Mouse (Mus musculus) adrenal gland, postnatal 14 days (tissue): ENCODE results near the gene 9930111J21Rik1. TPM values are rescaled to one million over a fixed set of nuclear protein-coding genes. Genes with fewer than 3 reads are reported as not detected.
"Not testable (repeated sequence)": the region's sequence is repeated elsewhere in the genome, so short reads cannot be mapped to it uniquely, and the experiment has no call there.

Experiments
- DNase-seq: peaks from one replicate; pipeline ENCODE4 v3.0.0; 2021; ENCODE audit warnings: mixed read lengths
- total RNA-seq: library from RNA; stranded (reverse); gene quantifications from 2 replicates; pipeline ENCODE4 v1.2.3, GENCODE M21; 2021

The 9930111J21Rik1 gene
- total RNA-seq, 1 experiment from 2014 or later = 2.3 TPM

DNA sequence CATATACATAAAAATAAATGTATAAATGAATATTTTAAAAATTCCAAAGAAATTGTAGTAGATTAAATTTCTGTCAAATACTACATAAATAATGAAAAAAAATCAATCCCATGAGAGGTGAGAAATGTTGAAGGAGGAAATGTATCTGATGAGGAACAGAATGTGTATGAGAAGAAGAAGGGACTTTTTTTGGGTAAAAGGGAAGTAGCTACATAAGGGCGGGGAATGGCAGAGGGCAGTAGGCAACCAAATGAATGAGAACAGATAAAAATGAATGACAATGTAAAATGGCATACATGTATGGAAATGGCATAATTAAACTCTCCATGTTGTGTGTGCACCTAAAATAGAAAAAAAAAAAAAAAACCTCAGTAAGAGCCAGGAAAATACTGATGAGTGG is 65.6 kb downstream of the 9930111J21Rik1 start:
- DNase-seq = no peak

DNA sequence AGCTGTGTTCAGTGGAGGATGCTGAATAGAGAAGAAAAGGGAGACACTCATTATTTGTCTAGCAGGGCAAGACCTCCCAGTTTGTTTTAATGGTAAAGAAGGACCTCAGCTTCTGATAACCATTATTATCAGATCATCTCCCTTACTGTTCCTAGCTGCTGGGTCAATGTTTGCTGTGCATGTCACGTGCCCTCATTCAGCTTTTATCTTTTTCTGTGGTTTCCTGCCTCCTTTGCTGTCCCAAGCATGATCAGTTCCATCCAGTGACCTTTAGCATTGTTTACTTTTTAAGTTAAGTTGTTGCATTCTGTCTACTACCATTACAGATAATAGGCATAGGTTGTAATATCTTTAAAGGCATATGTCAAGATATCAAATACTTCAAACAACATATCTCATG is 70.7 kb downstream of the 9930111J21Rik1 start:
- no peak for DNase-seq

DNA sequence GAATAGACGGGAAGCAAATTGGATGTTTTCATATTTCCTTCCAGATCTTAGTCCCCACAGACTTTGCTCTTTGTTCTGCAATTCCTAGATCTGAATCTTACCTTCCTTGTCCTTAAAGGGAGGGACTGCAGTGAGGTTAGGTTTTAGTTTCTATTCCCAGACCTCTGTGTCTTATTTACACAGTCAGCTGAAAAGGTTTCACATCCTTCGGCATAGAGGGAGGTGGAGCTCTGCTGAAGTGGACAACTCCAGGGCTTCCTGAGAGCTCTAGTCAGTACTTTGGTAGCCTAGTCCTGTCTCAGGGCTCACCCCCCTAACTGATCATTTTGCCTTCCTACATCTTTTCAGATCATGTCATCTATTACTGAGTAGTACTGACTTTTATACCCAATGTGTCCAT is 77.2 kb downstream of the 9930111J21Rik1 start, which contains the start of gene Gm5431:
Gm5431 (minus strand) TSS at position 194 of the 400 bp plus-strand sequence.
- DNase-seq = peak; percentile 6

DNA sequence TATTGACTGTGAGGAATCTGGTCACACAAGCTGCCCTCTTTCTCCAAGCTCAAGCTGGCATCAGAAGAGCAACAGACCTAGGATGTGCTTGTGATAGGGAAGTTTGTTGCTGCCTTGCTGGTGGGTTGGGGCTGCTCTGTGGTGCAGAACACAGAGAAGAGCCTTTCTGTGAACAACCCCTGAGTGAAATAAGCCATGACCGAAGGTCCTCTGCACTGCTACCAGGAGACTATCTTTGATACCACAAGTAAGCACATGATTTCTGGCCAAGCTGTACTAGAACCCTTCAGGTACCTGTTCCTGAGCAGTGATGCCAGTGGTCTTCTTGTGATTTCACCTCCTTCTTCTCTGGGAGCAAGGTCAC is 77.6 kb downstream of the 9930111J21Rik1 start:
- DNase-seq = not testable (repeated sequence)

DNA sequence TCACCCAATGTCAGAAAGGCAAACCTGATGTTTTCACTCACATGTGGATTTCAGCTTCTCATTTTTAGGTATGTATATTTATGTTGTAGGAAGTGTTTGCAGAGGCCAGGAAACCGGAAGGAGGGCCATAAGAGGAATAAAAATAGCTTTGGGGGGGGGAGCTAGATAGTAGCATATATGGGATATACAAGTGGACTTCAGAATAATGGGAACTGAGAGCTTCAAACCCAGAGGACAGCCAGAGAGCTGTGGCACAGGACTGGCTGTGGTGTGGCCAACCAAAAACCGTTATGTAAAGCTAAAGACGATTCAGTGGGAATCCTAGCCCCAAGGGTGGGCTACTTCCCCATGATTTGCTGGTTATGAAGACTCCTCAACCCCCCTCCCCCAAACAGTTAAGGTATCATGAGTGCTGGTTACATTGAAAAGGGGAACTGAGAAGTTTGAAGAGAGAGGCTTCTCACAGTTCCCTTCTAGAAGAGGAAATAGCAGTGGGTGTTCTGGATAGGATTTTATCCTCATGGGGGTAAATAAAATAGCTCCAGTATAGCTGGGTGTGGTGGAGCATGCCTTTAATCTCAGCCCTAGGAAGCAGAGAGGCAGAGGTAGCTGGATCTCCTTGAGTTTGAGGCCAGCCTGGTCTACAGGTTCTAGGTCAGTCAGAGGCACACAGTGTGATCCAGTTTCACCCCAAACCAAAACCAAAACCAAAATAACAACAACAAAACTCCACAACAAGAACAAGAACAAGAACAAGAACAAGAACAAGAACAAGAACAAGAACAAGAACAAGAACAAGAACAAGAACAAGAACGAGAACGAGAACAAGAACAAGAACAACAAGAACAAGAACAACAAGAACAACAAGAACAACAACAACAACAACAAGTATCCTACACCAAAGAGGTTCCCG is 78.3 kb downstream of the 9930111J21Rik1 start:
- DNase-seq = not testable (repeated sequence)

DNA sequence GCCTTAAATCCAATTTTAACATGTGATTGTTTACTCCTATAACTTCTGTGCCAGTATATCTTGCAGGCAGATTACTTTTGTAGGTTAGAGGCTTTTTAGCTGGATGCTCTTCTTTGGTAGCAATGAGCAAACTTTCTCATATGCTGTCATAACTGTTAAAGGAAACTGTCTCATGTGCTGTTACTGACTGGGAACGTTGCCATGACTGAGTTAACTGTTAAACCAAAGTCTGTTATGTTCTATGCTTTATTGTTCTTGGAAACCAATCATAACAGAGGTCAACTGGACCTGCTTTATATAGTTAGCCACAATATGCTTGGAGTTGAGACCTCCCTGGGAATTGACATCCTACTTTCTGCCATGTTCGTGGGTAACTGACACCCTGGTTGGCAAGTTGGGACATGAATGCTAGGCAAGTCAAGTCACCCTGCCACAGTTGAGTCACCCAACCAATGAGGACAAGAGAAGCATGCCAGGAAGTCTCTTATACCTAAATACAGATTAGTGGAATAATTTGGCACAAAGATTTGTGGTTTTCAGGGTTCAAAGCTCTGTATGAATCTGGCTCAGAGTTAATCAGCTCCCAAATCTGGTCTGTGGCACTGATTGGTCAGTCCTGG is 80.3 kb downstream of the 9930111J21Rik1 start:
- no peak for DNase-seq

Other genes starting within 250 kb of the 9930111J21Rik1 start
- 735 and 919 TPM in 2 replicates for gene Rack1, start 179.1 kb downstream of the 9930111J21Rik1 start, total RNA-seq
- 34.6 and 40.5 TPM in 2 replicates for gene Trim41, start 162.0 kb downstream of the 9930111J21Rik1 start, total RNA-seq
- 6.1 and 8.5 TPM in 2 replicates for gene Trim7, start 153.3 kb downstream of the 9930111J21Rik1 start, total RNA-seq
- gene Gm12184, start 152.7 kb downstream of the 9930111J21Rik1 start, total RNA-seq = 2.3 and 3.5 TPM in 2 replicates
- gene Irgm1, start 107.7 kb downstream of the 9930111J21Rik1 start, total RNA-seq = 15.2 and 19.0 TPM in 2 replicates
- 0.96 and 1.8 TPM in 2 replicates for gene Gm5431, start 77.2 kb downstream of the 9930111J21Rik1 start, total RNA-seq
- 4.8 and 5.9 TPM in 2 replicates for gene Psme2b, start 33.2 kb downstream of the 9930111J21Rik1 start, total RNA-seq
- gene Olfr56, start 509 bp downstream of the 9930111J21Rik1 start, total RNA-seq = not detected in 2 replicates
- 2.7 and 3.4 TPM in 2 replicates for gene Gm12185, start 12.8 kb upstream of the 9930111J21Rik1 start, total RNA-seq
- 2.8 and 3.6 TPM in 2 replicates for gene Tgtp1, start 14.8 kb upstream of the 9930111J21Rik1 start, total RNA-seq
- gene 9930111J21Rik2, start 71.8 kb upstream of the 9930111J21Rik1 start, total RNA-seq = 3.4 and 9.1 TPM in 2 replicates
- 0.44 and 3.5 TPM in 2 replicates for gene Tgtp2, start 84.8 kb upstream of the 9930111J21Rik1 start, total RNA-seq
- gene Ifi47, start 97.2 kb upstream of the 9930111J21Rik1 start, total RNA-seq = 5.1 and 8.9 TPM in 2 replicates
- gene Olfr1396, start 135.5 kb upstream of the 9930111J21Rik1 start, total RNA-seq = 0.53 and 0.67 TPM in 2 replicates
- not detected in 2 replicates for gene Olfr1395, start 162.9 kb upstream of the 9930111J21Rik1 start, total RNA-seq
- not detected in 2 replicates for gene Olfr1394, start 175.0 kb upstream of the 9930111J21Rik1 start, total RNA-seq
- gene Btnl9, start 207.8 kb upstream of the 9930111J21Rik1 start, total RNA-seq = 32.0 and 38.6 TPM in 2 replicates
- 33.2 and 36.9 TPM in 2 replicates for gene Zfp62, start 223.9 kb upstream of the 9930111J21Rik1 start, total RNA-seq